In genomic region chr2:156621449-156621848, GRCm38 (mm10) we compare ENCODE assay signal across 9 mouse cellular contexts. TPM values are rescaled to one million over a fixed set of nuclear protein-coding genes. Genes with fewer than 3 reads are reported as not detected.
A peak's percentile ranks its signal among the peaks of the same experiment; 100 is the strongest.
DNase-seq lines count a peak whose midpoint lies in the region; ATAC-seq lines count a peak whose summit lies in the region.
"Had no signal": no experiment of that assay in that cellular context is flagged by ENCODE, and none has a peak within 500 bp of the region (broad histone marks: within the 10 kb centered on the region; RNA-seq: fewer than 3 reads in every experiment).

No protein-coding gene starts in this region.

- no peak overlapping the region for H3K4me3 ChIP-seq in kidney, embryonic 14.5 days (ENCODE audit: low read length)
- H3K4me3 ChIP-seq: midbrain, embryonic 12.5 days had no signal

- H3K4me1 ChIP-seq in kidney, embryonic 14.5 days (ENCODE audit: control insufficient read depth, insufficient read depth, low read length) = no peaks in the 10 kb centered on the region

- H3K27me3 ChIP-seq in kidney, embryonic 14.5 days (ENCODE audit: control insufficient read depth, insufficient read depth, low read length) = peaks cover 11% of the 10 kb centered on the region

- ATAC-seq in kidney, embryonic 14.5 days (ENCODE audit: low FRiP score, low TSS enrichment) = no peak

- DNase-seq in kidney, adult 11 months = peak; percentile 82
- peak; percentile 25 for DNase-seq in adipocyte (ENCODE audit: low spot score)
- DNase-seq in cerebellum, postnatal 10 days = peak; percentile 74 to 78
- DNase-seq in kidney, postnatal 25 days = peak; percentile 87 to 91
- no peak for DNase-seq in spleen, postnatal 10 days (ENCODE audit: low spot score in 2 of 2)
- no peak for DNase-seq in embryo, embryonic 9.5 days (ENCODE audit: extremely low spot score)
- DNase-seq in liver = no peak

- no peak overlapping the region for H3K27ac ChIP-seq in kidney, embryonic 14.5 days (ENCODE audit: low read depth, low read length)
- H3K27ac ChIP-seq: midbrain, embryonic 12.5 days had no signal

- no peaks in the 10 kb centered on the region for H3K9me3 ChIP-seq in kidney, embryonic 14.5 days (ENCODE audit: control insufficient read depth, low read length)
- H3K9me3 ChIP-seq: midbrain, embryonic 12.5 days had no signal

- H3K36me3 ChIP-seq in kidney, embryonic 14.5 days (ENCODE audit: control insufficient read depth, insufficient read depth, low read length) = no peaks in the 10 kb centered on the region
- H3K36me3 ChIP-seq: midbrain, embryonic 12.5 days had no signal

- no peak overlapping the region for H3K9ac ChIP-seq in kidney, embryonic 14.5 days (ENCODE audit: low read depth, low read length)
- H3K9ac ChIP-seq: midbrain, embryonic 12.5 days had no signal

- H3K4me2 ChIP-seq in kidney, embryonic 14.5 days (replicated peaks; ENCODE audit: low read depth, low read length) = no peak overlapping the region
- H3K4me2 ChIP-seq: midbrain, embryonic 12.5 days had no signal

- WGBS in kidney, embryonic 14.5 days = 69% methylated on average over 5 of the region's 5 CpGs

RNA-seq across cellular contexts. Expression of gene Dlgap4, which starts 7.9 kb away (rescaled TPM):
- polyA plus RNA-seq in kidney, embryonic 14.5 days (2014; fragmentation: Nextera tagmentation; extraction: Ambion mirVana) = 77.7 and 78.6 TPM in 2 replicates

Comparison
In these comparisons a context has a peak if more than half of its experiments do, and no peak if none do; other contexts are left out.
1. DNase-seq: peak in kidney, adult 11 months (single experiment), adipocyte (single experiment), cerebellum, postnatal 10 days (2 of 2) and kidney, postnatal 25 days (2 of 2); none in spleen, postnatal 10 days (0 of 2), embryo, embryonic 9.5 days (single experiment) and liver (single experiment).